Mouse (Mus musculus) kidney, embryonic 15.5 days (tissue): ENCODE measurements at regions not wholly inside any gene's neighbourhood (a gene's known extent, or its start where the extent isn't known, plus 50 kb on each side); places are given as distances from the start of the nearest gene placed in this dataset.

ENCODE experiments used
- ATAC-seq: fragments of 200-750 bp; cut with Nextera tagmentation; replicated peaks from 2 replicates; pipeline ENCODE4 v1.8.0; 2017; ENCODE audit warnings: moderate TSS enrichment; ENCODE audit not compliant: low FRiP score
- H3K27ac ChIP-seq: fragments of 300-500 bp; sonication (generic); 2 replicates; pipeline ENCODE4 v1.5.1; 2015; ENCODE audit warnings: mild to moderate bottlenecking, inconsistent platforms
- H3K27me3 ChIP-seq: fragments of 300-500 bp; sonication (generic); 2 replicates; pipeline ENCODE4 v1.6.1; 2015; ENCODE audit warnings: inconsistent platforms
- H3K36me3 ChIP-seq: fragments of 300-500 bp; sonication (generic); 2 replicates; pipeline ENCODE4 v1.6.1; 2015; ENCODE audit warnings: inconsistent platforms
- H3K4me1 ChIP-seq: fragments of 300-500 bp; sonication (generic); 2 replicates; pipeline ENCODE4 v1.6.1; 2015; ENCODE audit warnings: inconsistent platforms
- H3K4me2 ChIP-seq: fragments of 300-500 bp; sonication (generic); 2 replicates; pipeline ENCODE4 v1.6.1; 2015; ENCODE audit warnings: moderate library complexity, mild to moderate bottlenecking, inconsistent platforms
- H3K4me3 ChIP-seq: fragments of 300-500 bp; sonication (generic); replicated peaks from 2 replicates; pipeline ENCODE4 v1.5.1; 2015; ENCODE audit warnings: mild to moderate bottlenecking, inconsistent platforms
- H3K9ac ChIP-seq: fragments of 300-500 bp; sonication (generic); 2 replicates; pipeline ENCODE4 v1.6.1; 2015; ENCODE audit warnings: mild to moderate bottlenecking, inconsistent platforms
- H3K9me3 ChIP-seq: fragments of 300-500 bp; sonication (generic); replicated peaks from 2 replicates; pipeline ENCODE4 v1.6.1; 2016; ENCODE audit warnings: inconsistent platforms
- WGBS: fragments of 180-500 bp; shearing (Covaris S2); methylation state at CpG from one replicate; pipeline ENCODE4 v1.1.7; 2015; ENCODE audit warnings: mixed read lengths; 5-methylcytosine and 5-hydroxymethylcytosine counted together

DNA sequence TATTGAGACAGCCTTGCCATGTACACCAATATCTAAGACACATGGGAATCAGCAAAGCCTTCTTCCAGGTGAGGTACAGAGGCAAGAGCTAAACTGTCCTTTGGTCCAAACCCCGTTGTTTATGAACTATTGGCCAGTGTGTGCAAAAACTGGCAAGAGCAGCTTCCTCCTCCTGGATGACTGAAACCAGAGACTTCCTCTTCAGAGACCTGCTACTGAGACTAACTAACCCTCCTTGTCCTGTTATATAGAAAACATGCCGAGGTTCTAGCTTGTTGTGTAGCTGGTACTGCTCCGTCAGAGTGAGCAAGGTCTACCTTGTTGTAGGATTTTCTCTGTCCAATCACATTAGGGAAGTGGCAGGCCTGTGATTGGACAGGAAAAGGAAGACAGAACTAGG, 174.3 kb upstream of the F930015N05Rik start:
- Histone ChIP-seq H3K9me3 (no peaks in the 10 kb centered on the region), H3K4me1 (no peaks in the 10 kb centered on the region), H3K9ac (no peak overlapping the region), H3K4me3 (no peak overlapping the region), H3K36me3 (no peaks in the 10 kb centered on the region), H3K27ac (no peak overlapping the region), H3K27me3 (no peaks in the 10 kb centered on the region), H3K4me2 (no peak overlapping the region)
- ATAC-seq = no peak
- WGBS = 92% methylated on average over 3 of the region's 3 CpGs

GRCm38 (mm10) chr11:64615140-64615539, 178.7 kb upstream of the F930015N05Rik start:
- 47% methylated on average over 1 of the region's 1 CpGs for WGBS
- H3K27ac ChIP-seq = no peak overlapping the region
- no peaks in the 10 kb centered on the region for H3K36me3 ChIP-seq
- no peaks in the 10 kb centered on the region for H3K27me3 ChIP-seq
- no peak for ATAC-seq
- no peak overlapping the region for H3K9ac ChIP-seq
- H3K9me3 ChIP-seq = no peaks in the 10 kb centered on the region
- no peak overlapping the region for H3K4me2 ChIP-seq
- no peak overlapping the region for H3K4me3 ChIP-seq
- H3K4me1 ChIP-seq = peaks cover 16% of the 10 kb centered on the region

- Histone ChIP-seq H3K9me3 (no peaks in the 10 kb centered on the region), H3K4me1 (peaks cover 16% of the 10 kb centered on the region), H3K4me2 (no peak overlapping the region), H3K9ac (no peak overlapping the region), H3K4me3 (no peak overlapping the region), H3K36me3 (no peaks in the 10 kb centered on the region), H3K27ac (peak overlapping the region; percentile 71), H3K27me3 (no peaks in the 10 kb centered on the region)
- WGBS = 13% methylated on average over 5 of the region's 5 CpGs
- ATAC-seq = peak; percentile 67
Observed at GRCm38 (mm10) chr11:64618631-64619385, 182.4 kb upstream of the F930015N05Rik start.

DNA sequence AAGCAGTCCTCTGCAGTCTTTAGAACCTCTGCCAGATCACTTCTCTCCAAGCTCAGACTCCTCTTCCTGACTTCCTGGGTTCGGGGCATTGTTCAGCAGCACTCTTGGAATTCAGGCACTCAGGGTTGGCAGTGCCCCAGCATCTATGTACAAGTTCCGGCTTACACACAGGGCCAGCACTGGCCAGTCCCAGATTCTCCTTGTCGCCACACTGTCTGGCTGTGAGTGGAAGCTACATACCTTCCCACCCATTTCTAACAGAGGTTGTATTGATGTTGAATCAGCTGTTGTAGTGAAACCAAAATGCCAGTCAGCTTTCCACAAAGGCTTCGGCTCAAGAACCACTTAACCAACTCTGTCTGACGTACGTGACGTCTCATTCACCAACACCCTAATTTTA, 190.7 kb upstream of the F930015N05Rik start:
- H3K4me2 ChIP-seq = no peak overlapping the region
- no peaks in the 10 kb centered on the region for H3K4me1 ChIP-seq
- no peak overlapping the region for H3K4me3 ChIP-seq
- H3K9ac ChIP-seq = no peak overlapping the region
- ATAC-seq = no peak
- WGBS = 92% methylated on average over 7 of the region's 7 CpGs
- no peaks in the 10 kb centered on the region for H3K36me3 ChIP-seq
- no peaks in the 10 kb centered on the region for H3K9me3 ChIP-seq
- H3K27ac ChIP-seq = no peak overlapping the region
- H3K27me3 ChIP-seq = no peaks in the 10 kb centered on the region

DNA sequence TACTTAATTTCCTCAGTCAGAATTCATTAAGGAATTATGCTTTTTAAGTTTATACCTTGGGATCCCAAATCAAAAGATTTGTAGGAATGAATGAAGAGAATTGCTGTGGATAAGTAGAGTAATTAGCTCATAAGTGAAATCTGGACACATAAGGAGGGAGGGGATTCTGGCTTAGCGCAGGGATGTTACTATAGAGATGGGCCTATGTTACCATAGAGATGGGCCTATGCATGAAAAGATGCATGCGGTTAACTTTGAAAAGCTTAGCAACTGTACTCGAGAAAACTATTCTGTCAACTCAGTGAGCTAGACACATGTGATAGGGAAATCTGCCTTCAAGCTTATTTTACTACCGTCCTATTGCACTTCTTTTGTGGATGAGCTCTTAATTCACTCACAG, 204.5 kb upstream of the F930015N05Rik start:
- Histone ChIP-seq H3K9me3 (no peaks in the 10 kb centered on the region), H3K4me3 (no peak overlapping the region), H3K27ac (no peak overlapping the region), H3K36me3 (no peaks in the 10 kb centered on the region), H3K4me2 (no peak overlapping the region), H3K9ac (no peak overlapping the region), H3K4me1 (no peaks in the 10 kb centered on the region), H3K27me3 (0 out of 2 replicates have a peak, but pooled peaks cover 2% of the 10 kb centered on the region)
- no peak for ATAC-seq
- WGBS = 84% methylated on average over 4 of the region's 4 CpGs

- ATAC-seq = no peak
- no peak overlapping the region for H3K4me2 ChIP-seq
- WGBS = 68% methylated on average over 5 of the region's 5 CpGs
Observed at GRCm38 (mm10) chr11:64643171-64643570, 206.7 kb upstream of the F930015N05Rik start.

DNA sequence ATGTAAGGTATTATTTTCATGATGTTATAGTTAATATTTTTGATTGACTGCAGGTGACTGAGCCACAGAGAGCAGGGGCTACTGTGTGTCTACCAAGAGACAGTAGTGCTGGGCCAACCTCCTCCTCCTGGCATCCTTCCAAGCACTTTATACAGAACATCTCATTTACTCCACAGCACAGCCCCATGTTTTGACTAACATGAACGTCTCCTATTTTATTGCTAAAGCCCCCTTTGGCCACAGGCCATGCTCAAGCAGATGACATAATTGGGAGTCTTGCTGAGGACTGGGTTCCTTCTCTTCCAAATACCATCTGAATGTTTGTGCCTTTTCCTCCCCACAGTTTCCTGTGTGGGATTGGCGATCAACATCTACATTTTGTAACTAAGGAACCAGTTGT, 211.5 kb upstream of the F930015N05Rik start:
- H3K4me2 ChIP-seq = no peak overlapping the region
- H3K27ac ChIP-seq = no peak overlapping the region
- ATAC-seq = no peak
- H3K9ac ChIP-seq = no peak overlapping the region
- peaks cover 9% of the 10 kb centered on the region for H3K4me1 ChIP-seq
- 51% methylated on average over 2 of the region's 2 CpGs for WGBS
- no peaks in the 10 kb centered on the region for H3K9me3 ChIP-seq
- H3K27me3 ChIP-seq = 0 out of 2 replicates have a peak, but pooled peaks cover 2% of the 10 kb centered on the region
- no peak overlapping the region for H3K4me3 ChIP-seq
- no peaks in the 10 kb centered on the region for H3K36me3 ChIP-seq

More at GRCm38 (mm10) chr11:64643171-64643570, 206.7 kb upstream of the F930015N05Rik start:
- H3K36me3 ChIP-seq = no peaks in the 10 kb centered on the region
- H3K4me3 ChIP-seq = no peak overlapping the region
- no peaks in the 10 kb centered on the region for H3K4me1 ChIP-seq
- 0 out of 2 replicates have a peak, but pooled peaks cover 2% of the 10 kb centered on the region for H3K27me3 ChIP-seq
- no peak overlapping the region for H3K9ac ChIP-seq
- H3K9me3 ChIP-seq = no peaks in the 10 kb centered on the region
- H3K27ac ChIP-seq = no peak overlapping the region

DNA sequence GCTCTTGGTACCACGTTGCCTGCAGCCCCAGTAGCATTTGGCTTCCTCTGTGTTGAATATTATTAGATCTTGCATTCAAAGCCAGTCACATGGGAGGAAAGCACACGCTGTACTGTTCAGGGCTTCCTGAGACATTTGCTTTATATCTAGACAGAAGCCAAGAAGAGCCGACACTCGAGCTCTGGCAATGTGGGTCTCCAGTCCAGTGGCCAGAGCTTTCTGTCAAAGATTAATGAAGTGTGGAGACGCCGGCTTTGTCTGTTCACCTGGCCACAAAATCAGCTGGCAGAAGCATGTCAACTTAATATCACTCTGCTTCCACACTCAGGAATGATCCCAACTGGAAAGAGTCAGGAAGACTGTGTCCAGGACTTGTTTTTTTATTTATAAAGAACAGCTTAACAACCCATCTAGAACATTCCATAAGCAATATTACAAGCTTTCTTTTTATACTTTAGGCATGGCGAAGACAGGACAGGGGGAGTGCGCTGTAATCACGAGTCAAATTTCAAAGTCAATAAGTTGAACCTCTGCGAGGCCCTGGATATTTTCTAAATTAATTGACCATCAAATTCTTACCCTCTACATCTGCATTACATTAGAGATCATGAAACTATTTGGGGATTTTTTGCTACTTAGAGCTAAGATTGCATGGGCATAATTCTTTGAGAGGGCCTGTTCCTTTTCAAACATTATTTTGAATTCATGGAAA, 214.3 kb upstream of the F930015N05Rik start:
- H3K9ac ChIP-seq = no peak overlapping the region
- no peaks in the 10 kb centered on the region for H3K36me3 ChIP-seq
- 34% methylated on average over 10 of the region's 10 CpGs for WGBS
- no peak overlapping the region for H3K4me2 ChIP-seq
- H3K4me3 ChIP-seq = no peak overlapping the region
- H3K9me3 ChIP-seq = no peaks in the 10 kb centered on the region
- H3K27me3 ChIP-seq = no peaks in the 10 kb centered on the region
- no peak overlapping the region for H3K27ac ChIP-seq
- ATAC-seq = peak; percentile 67
- H3K4me1 ChIP-seq = peaks cover 9% of the 10 kb centered on the region

DNA sequence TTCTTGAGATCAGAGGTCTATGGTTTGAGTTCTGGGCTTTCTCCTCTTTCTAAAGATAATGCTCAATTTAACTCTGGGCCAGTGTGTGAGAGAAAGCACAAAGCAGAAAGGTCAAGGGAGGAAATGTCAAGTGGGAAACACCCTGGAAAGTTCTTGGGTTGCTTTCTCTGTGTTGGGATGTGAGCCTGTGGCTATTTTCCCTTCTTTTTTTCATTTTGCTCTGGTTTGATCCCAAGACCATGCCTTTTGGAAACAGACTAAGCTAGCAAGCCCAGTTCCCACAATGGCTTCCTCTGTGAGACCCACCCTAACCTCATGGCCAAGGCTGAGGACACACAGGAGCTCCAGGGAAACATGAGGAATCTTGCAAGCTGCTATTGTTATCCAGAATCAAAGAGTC, 216.4 kb upstream of the F930015N05Rik start:
- H3K4me1 ChIP-seq = peaks cover 9% of the 10 kb centered on the region
- no peak for ATAC-seq
- no peaks in the 10 kb centered on the region for H3K9me3 ChIP-seq
- H3K36me3 ChIP-seq = no peaks in the 10 kb centered on the region
- H3K4me3 ChIP-seq = no peak overlapping the region
- no peak overlapping the region for H3K4me2 ChIP-seq
- no peak overlapping the region for H3K27ac ChIP-seq
- H3K9ac ChIP-seq = no peak overlapping the region
- H3K27me3 ChIP-seq = no peaks in the 10 kb centered on the region

DNA sequence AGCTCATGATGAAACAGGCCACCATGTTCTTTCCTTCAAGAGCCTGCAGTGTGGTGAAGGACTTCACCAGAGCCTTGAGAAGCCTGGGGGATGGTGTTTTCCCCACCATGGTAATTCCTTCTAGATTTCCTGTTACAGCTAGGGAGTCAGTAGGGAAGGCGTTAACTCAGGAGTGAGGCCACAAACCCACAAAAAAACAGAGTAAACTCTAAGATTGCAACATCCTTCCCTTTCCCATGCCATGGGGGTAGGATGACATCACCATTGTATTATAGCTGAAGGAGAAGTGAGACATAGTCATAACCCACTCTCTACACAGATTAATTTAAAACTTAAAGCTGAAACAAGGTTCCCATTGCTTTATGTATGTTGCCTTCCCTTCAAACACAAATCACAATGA, 218.7 kb upstream of the F930015N05Rik start:
- no peak overlapping the region for H3K9ac ChIP-seq
- no peaks in the 10 kb centered on the region for H3K9me3 ChIP-seq
- no peak overlapping the region for H3K27ac ChIP-seq
- no peak for ATAC-seq
- no peaks in the 10 kb centered on the region for H3K36me3 ChIP-seq
- H3K4me3 ChIP-seq = no peak overlapping the region
- WGBS = 88% methylated on average over 1 of the region's 1 CpGs
- H3K27me3 ChIP-seq = no peaks in the 10 kb centered on the region
- H3K4me1 ChIP-seq = peaks cover 9% of the 10 kb centered on the region
- H3K4me2 ChIP-seq = no peak overlapping the region

GRCm38 (mm10) chr11:64663166-64663565, 226.7 kb upstream of the F930015N05Rik start:
- no peaks in the 10 kb centered on the region for H3K9me3 ChIP-seq
- H3K4me1 ChIP-seq = no peaks in the 10 kb centered on the region
- no peak for ATAC-seq
- no peak overlapping the region for H3K9ac ChIP-seq
- H3K27me3 ChIP-seq = 0 out of 2 replicates have a peak, but pooled peaks cover 3% of the 10 kb centered on the region
- H3K27ac ChIP-seq = no peak overlapping the region
- 39% methylated on average over 6 of the region's 6 CpGs for WGBS
- H3K4me2 ChIP-seq = no peak overlapping the region
- no peaks in the 10 kb centered on the region for H3K36me3 ChIP-seq
- H3K4me3 ChIP-seq = no peak overlapping the region

GRCm38 (mm10) chr11:64667010-64667409, 230.6 kb upstream of the F930015N05Rik start:
- Histone ChIP-seq H3K4me2 (no peak overlapping the region), H3K27me3 (0 out of 2 replicates have a peak, but pooled peaks cover 3% of the 10 kb centered on the region), H3K27ac (no peak overlapping the region), H3K4me1 (no peaks in the 10 kb centered on the region), H3K4me3 (no peak overlapping the region), H3K9me3 (no peaks in the 10 kb centered on the region), H3K36me3 (no peaks in the 10 kb centered on the region), H3K9ac (no peak overlapping the region)
- WGBS = 85% methylated on average over 3 of the region's 3 CpGs
- ATAC-seq = no peak
